Mouse (Mus musculus) lung, postnatal 0 days (tissue): Measurements from ENCODE around the gene Dnajb3.

Experiments used
- CTCF ChIP-seq: IDR thresholded peaks from 2 replicates; pipeline ENCODE4 v1.5.1; 2016; ENCODE audit warnings: antibody characterized with exemption, mild to moderate bottlenecking
- EP300 ChIP-seq: IDR thresholded peaks from 2 replicates; pipeline ENCODE4 v1.6.1; 2016; ENCODE audit warnings: antibody characterized with exemption, mild to moderate bottlenecking, control low read depth

GRCm38 (mm10) chr1:88243861-88244260 lies 38.3 kb upstream of the Dnajb3 start:
- TF ChIP-seq CTCF (no peak), EP300 (no peak)
